In the genomic region with DNA sequence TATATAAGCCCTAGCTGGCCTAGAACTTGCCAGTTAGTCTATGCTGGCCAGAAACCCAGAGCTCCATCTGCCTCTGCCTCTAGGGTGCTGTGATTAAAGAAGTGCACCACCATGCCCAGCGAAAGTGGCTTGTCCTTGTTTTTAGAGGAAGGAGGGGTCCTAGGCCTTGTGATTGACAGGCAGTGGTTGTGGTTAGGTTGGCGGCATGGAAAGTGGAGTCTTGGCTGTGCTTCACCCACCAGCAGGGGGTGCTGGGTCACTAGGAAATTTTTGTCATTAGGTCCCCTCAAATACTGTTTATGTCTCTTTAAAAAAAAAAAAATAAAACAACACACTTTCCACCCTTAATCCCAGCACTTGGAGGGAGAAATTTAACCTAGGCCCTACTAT, we compare ENCODE assay signal across 9 mouse cellular contexts. TPM values are rescaled to one million over a fixed set of nuclear protein-coding genes. Genes with fewer than 3 reads are reported as not detected.
DNase-seq lines count a peak whose midpoint lies in the region; ATAC-seq and TF ChIP-seq lines count a peak whose summit lies in the region.
"Had no signal": no experiment of that assay in that cellular context is flagged by ENCODE, and none has a peak within 500 bp of the region (broad histone marks: within the 10 kb centered on the region; RNA-seq: fewer than 3 reads in every experiment).

No protein-coding gene starts in this region.

- no peaks in the 10 kb centered on the region for H3K79me2 ChIP-seq in liver, adult 2 months (ENCODE audit: control insufficient read depth, insufficient read depth, low read length)

- H3K9me3 ChIP-seq in liver, embryonic 12.5 days (replicated peaks), result no peaks in the 10 kb centered on the region
- no peaks in the 10 kb centered on the region for H3K9me3 ChIP-seq in forebrain, embryonic 15.5 days
- H3K9me3 ChIP-seq: heart, embryonic 13.5 days; midbrain, embryonic 12.5 days had no signal

- no peak overlapping the region for H3K4me2 ChIP-seq in liver, embryonic 12.5 days
- no peak overlapping the region for H3K4me2 ChIP-seq in forebrain, embryonic 15.5 days (replicated peaks)
- H3K4me2 ChIP-seq: heart, embryonic 13.5 days; midbrain, embryonic 12.5 days had no signal

- H3K4me3 ChIP-seq in liver, adult 2 months (ENCODE audit: insufficient read depth, low read depth, low read length), result no peak overlapping the region
- no peak overlapping the region for H3K4me3 ChIP-seq in liver, embryonic 12.5 days
- H3K4me3 ChIP-seq in forebrain, embryonic 15.5 days, result no peak overlapping the region
- H3K4me3 ChIP-seq: heart, embryonic 13.5 days; midbrain, embryonic 12.5 days had no signal

- H3K4me1 ChIP-seq in liver, adult 2 months (ENCODE audit: control insufficient read depth, insufficient read depth, low read length), result no peaks in the 10 kb centered on the region
- no peaks in the 10 kb centered on the region for H3K4me1 ChIP-seq in liver, embryonic 12.5 days
- peaks cover 24% of the 10 kb centered on the region for H3K4me1 ChIP-seq in forebrain, embryonic 15.5 days
- H3K4me1 ChIP-seq: heart, embryonic 13.5 days; midbrain, embryonic 12.5 days had no signal

- no peak for DNase-seq in liver, adult 2 months (ENCODE audit: extremely low read depth, low read depth, low spot score)
- peak; percentile 60 for DNase-seq in NIH3T3 (ENCODE audit: low read depth)
- DNase-seq in retina, postnatal 1 day, result peak; percentile 66
- no peak for DNase-seq in ovary, postnatal 14 days (ENCODE audit: low spot score)
- no peak for DNase-seq in frontal cortex, adult 2 months (ENCODE audit: extremely low spot score in 1 of 2, low spot score in 1 of 2)

- no peak for ATAC-seq in liver, embryonic 12.5 days
- ATAC-seq in forebrain, embryonic 15.5 days (replicated peaks), result peak; percentile 35

- TF ChIP-seq POLR2A in liver, adult 2 months (IDR thresholded peaks at IDR 0.05; ENCODE audit: extremely low read depth, insufficient read depth, low read length), result no peak

- WGBS in liver, adult 2 months, result 60% methylated on average over 2 of the region's 2 CpGs
- WGBS in liver, embryonic 12.5 days (ENCODE audit: insufficient replicate concordance), result 11% methylated on average over 2 of the region's 2 CpGs
- 10% methylated on average over 2 of the region's 2 CpGs for WGBS in forebrain, embryonic 15.5 days

- no peaks in the 10 kb centered on the region for H3K36me3 ChIP-seq in liver, adult 2 months (ENCODE audit: control insufficient read depth, insufficient read depth, low read length)
- no peaks in the 10 kb centered on the region for H3K36me3 ChIP-seq in liver, embryonic 12.5 days
- H3K36me3 ChIP-seq in forebrain, embryonic 15.5 days, result no peaks in the 10 kb centered on the region
- H3K36me3 ChIP-seq: heart, embryonic 13.5 days; midbrain, embryonic 12.5 days had no signal

- no peaks in the 10 kb centered on the region for H3K27me3 ChIP-seq in liver, adult 2 months (ENCODE audit: control insufficient read depth, insufficient read depth, low read length)
- H3K27me3 ChIP-seq in liver, embryonic 12.5 days (replicated peaks), result peaks cover 54% of the 10 kb centered on the region
- no peaks in the 10 kb centered on the region for H3K27me3 ChIP-seq in forebrain, embryonic 15.5 days

- H3K9ac ChIP-seq in liver, adult 2 months (ENCODE audit: low read depth, low read length), result no peak overlapping the region
- H3K9ac ChIP-seq in liver, embryonic 12.5 days, result no peak overlapping the region
- no peak overlapping the region for H3K9ac ChIP-seq in forebrain, embryonic 15.5 days (replicated peaks)
- H3K9ac ChIP-seq: heart, embryonic 13.5 days; midbrain, embryonic 12.5 days had no signal

- peak; percentile 39 for TF ChIP-seq CTCF in liver, adult 2 months (IDR thresholded peaks at IDR 0.05; ENCODE audit: low read depth, low read length)

- H3K27ac ChIP-seq in liver, adult 2 months (replicated peaks; ENCODE audit: insufficient read depth, low read depth, low read length), result no peak overlapping the region
- no peak overlapping the region for H3K27ac ChIP-seq in liver, embryonic 12.5 days
- peak overlapping the region; percentile 87 for H3K27ac ChIP-seq in forebrain, embryonic 15.5 days (replicated peaks)
- H3K27ac ChIP-seq: heart, embryonic 13.5 days; midbrain, embryonic 12.5 days had no signal

RNA-seq across cellular contexts. Expression of a gene that starts 18.4 kb away (rescaled TPM):
- 5.9 and 6.6 TPM in 2 replicates for total RNA-seq in liver, adult 2 months (2014; rRNA removed)
- 14.8 and 16.8 TPM in 2 replicates for polyA plus RNA-seq in liver, adult 2 months (2012; rRNA removed)
- polyA plus RNA-seq in liver, embryonic 12.5 days (2016; fragmentation: Nextera tagmentation; extraction: Ambion mirVana), result 8.9 and 9.4 TPM in 2 replicates
- 10.2 and 10.3 TPM in 2 replicates for polyA plus RNA-seq in forebrain, embryonic 15.5 days (2015; fragmentation: Nextera tagmentation; extraction: Ambion mirVana)
- polyA plus RNA-seq in frontal cortex, adult 2 months (2012; rRNA removed), result 11.8 and 13.0 TPM in 2 replicates

RNA-seq across cellular contexts. Expression of a gene that starts 18.5 kb away (rescaled TPM):
- 37.7 and 51.0 TPM in 2 replicates for total RNA-seq in liver, adult 2 months (2014; rRNA removed)
- polyA plus RNA-seq in liver, adult 2 months (2012; rRNA removed), result 30.8 and 31.1 TPM in 2 replicates
- polyA plus RNA-seq in liver, embryonic 12.5 days (2016; fragmentation: Nextera tagmentation; extraction: Ambion mirVana), result 94.0 and 104 TPM in 2 replicates
- 63.2 and 74.5 TPM in 2 replicates for polyA plus RNA-seq in forebrain, embryonic 15.5 days (2015; fragmentation: Nextera tagmentation; extraction: Ambion mirVana)
- 21.8 and 24.6 TPM in 2 replicates for polyA plus RNA-seq in frontal cortex, adult 2 months (2012; rRNA removed)

RNA-seq across cellular contexts. Expression of a gene that starts 18.7 kb away (rescaled TPM):
- 25.8 and 26.4 TPM in 2 replicates for total RNA-seq in liver, adult 2 months (2014; rRNA removed)
- polyA plus RNA-seq in liver, adult 2 months (2012; rRNA removed), result 2.3 and 2.4 TPM in 2 replicates
- polyA plus RNA-seq in liver, embryonic 12.5 days (2016; fragmentation: Nextera tagmentation; extraction: Ambion mirVana), result 6.4 and 7.3 TPM in 2 replicates
- polyA plus RNA-seq in forebrain, embryonic 15.5 days (2015; fragmentation: Nextera tagmentation; extraction: Ambion mirVana), result 26.0 and 28.0 TPM in 2 replicates
- 39.3 and 41.5 TPM in 2 replicates for polyA plus RNA-seq in frontal cortex, adult 2 months (2012; rRNA removed)

RNA-seq across cellular contexts. Expression of a gene that starts 32.7 kb away (rescaled TPM):
- total RNA-seq in liver, adult 2 months (2014; rRNA removed), result not detected in 2 replicates
- polyA plus RNA-seq in liver, adult 2 months (2012; rRNA removed), result not detected in 2 replicates
- 0.19 and 0.45 TPM in 2 replicates for polyA plus RNA-seq in liver, embryonic 12.5 days (2016; fragmentation: Nextera tagmentation; extraction: Ambion mirVana)
- polyA plus RNA-seq in forebrain, embryonic 15.5 days (2015; fragmentation: Nextera tagmentation; extraction: Ambion mirVana), result 16.0 and 16.7 TPM in 2 replicates
- polyA plus RNA-seq in frontal cortex, adult 2 months (2012; rRNA removed), result 11.2 and 12.4 TPM in 2 replicates

RNA-seq across cellular contexts. Expression of a gene that starts 41.9 kb away (rescaled TPM):
- total RNA-seq in liver, adult 2 months (2014; rRNA removed), result 1.4 and 6.4 TPM in 2 replicates
- polyA plus RNA-seq in liver, adult 2 months (2012; rRNA removed), result 4.6 and 6.8 TPM in 2 replicates
- polyA plus RNA-seq in liver, embryonic 12.5 days (2016; fragmentation: Nextera tagmentation; extraction: Ambion mirVana), result 7.7 and 8.6 TPM in 2 replicates
- polyA plus RNA-seq in forebrain, embryonic 15.5 days (2015; fragmentation: Nextera tagmentation; extraction: Ambion mirVana), result 4.4 and 13.6 TPM in 2 replicates
- polyA plus RNA-seq in frontal cortex, adult 2 months (2012; rRNA removed), result 33.8 and 43.5 TPM in 2 replicates

Comparison
In these comparisons a context has a peak if more than half of its experiments do, and no peak if none do; other contexts are left out.
1. DNase-seq: peak in NIH3T3 (single experiment) and retina, postnatal 1 day (single experiment); none in liver, adult 2 months (single experiment), ovary, postnatal 14 days (single experiment) and frontal cortex, adult 2 months (0 of 2).